Mouse (Mus musculus): Measurements from ENCODE around the gene Vmn2r101.

Gene Vmn2r101

GRCm38 (mm10) chr17:19576927-19577326 is at the start of gene Vmn2r101:
Gene Vmn2r101, plus strand, starts transcription at chr17:19577227.
- TF ChIP-seq GATA4 (IDR thresholded peaks at IDR 0.05; ENCODE audit: insufficient replicate concordance, low read length): no peak

- TF ChIP-seq GATA4 (IDR thresholded peaks at IDR 0.05; ENCODE audit: insufficient replicate concordance, low read length): no peak
These were observed 52.3 kb downstream of the Vmn2r101 start for GRCm38 (mm10) chr17:19629328-19629727.

- TF ChIP-seq GATA4 (IDR thresholded peaks at IDR 0.05; ENCODE audit: insufficient replicate concordance, low read length): no peak
These were observed 81.4 kb downstream of the Vmn2r101 start for GRCm38 (mm10) chr17:19658447-19658846.

GRCm38 (mm10) chr17:19660028-19660427 is 83.0 kb downstream of the Vmn2r101 start, which contains the start of gene Vmn2r102:
Gene Vmn2r102, plus strand, starts transcription at chr17:19660328.
- no peak for TF ChIP-seq GATA4 (IDR thresholded peaks at IDR 0.05; ENCODE audit: insufficient replicate concordance, low read length)

Data from liver, adult (tissue).